Mouse (Mus musculus) kidney, adult 2 months (tissue): Measurements from ENCODE around the gene Ubl7. TPM values are rescaled to one million over a fixed set of nuclear protein-coding genes. Genes with fewer than 3 reads are reported as not detected.

Experiments used
- DNase-seq: peaks from one replicate; pipeline ENCODE4 v3.0.0; 2021
- H3K27ac ChIP-seq: fragments of 200-500 bp; 2 replicates; pipeline ENCODE4 v1.5.1; 2012; ENCODE audit warnings: low read depth, low read length, control low read depth, inconsistent platforms; ENCODE audit not compliant: insufficient read depth
- H3K27me3 ChIP-seq: fragments of 200-500 bp; replicated peaks from 2 replicates; pipeline ENCODE4 v1.6.1; 2012; ENCODE audit warnings: mild to moderate bottlenecking, moderate library complexity, low read length, inconsistent platforms; ENCODE audit not compliant: control insufficient read depth, insufficient read depth
- H3K36me3 ChIP-seq: fragments of 200-500 bp; 2 replicates; pipeline ENCODE4 v1.6.1; 2012; ENCODE audit warnings: mild to moderate bottlenecking, moderate library complexity, low read length, inconsistent platforms; ENCODE audit not compliant: control insufficient read depth, insufficient read depth
- H3K4me1 ChIP-seq: fragments of 200-500 bp; 2 replicates; pipeline ENCODE4 v1.6.1; 2011; ENCODE audit warnings: low read length; ENCODE audit not compliant: control insufficient read depth, insufficient read depth
- H3K4me3 ChIP-seq: fragments of 200-500 bp; 2 replicates; pipeline ENCODE4 v1.5.1; 2011; ENCODE audit warnings: mild to moderate bottlenecking, low read depth, low read length, control low read depth; ENCODE audit not compliant: insufficient read depth
- CTCF ChIP-seq: fragments of 200-500 bp; conservative IDR thresholded peaks from 2 replicates; pipeline ENCODE4 v1.5.1; 2011; ENCODE audit warnings: low read depth, mild to moderate bottlenecking, control low read depth, low read length, moderate library complexity, mixed read lengths; ENCODE audit not compliant: insufficient read depth, insufficient read length
- POLR2A ChIP-seq: fragments of 200-500 bp; IDR thresholded peaks from one replicate; pipeline ENCODE4 v1.6.1; 2011; ENCODE audit warnings: low read depth, low read length, control low read depth
- WGBS: fragments of 180-500 bp; shearing (Covaris S2); methylation state at CpG from one replicate; pipeline ENCODE4 v1.1.7; 2018; 5-methylcytosine and 5-hydroxymethylcytosine counted together
- polyA plus RNA-seq: library from polyadenylated mRNA; depleted of rRNA; stranded (reverse); fragments of >200 nt; gene quantifications from 2 replicates; pipeline ENCODE4 v1.2.3, GENCODE M21; 2012

The Ubl7 gene
- polyA plus RNA-seq, 1 experiment, result 144 TPM

DNA sequence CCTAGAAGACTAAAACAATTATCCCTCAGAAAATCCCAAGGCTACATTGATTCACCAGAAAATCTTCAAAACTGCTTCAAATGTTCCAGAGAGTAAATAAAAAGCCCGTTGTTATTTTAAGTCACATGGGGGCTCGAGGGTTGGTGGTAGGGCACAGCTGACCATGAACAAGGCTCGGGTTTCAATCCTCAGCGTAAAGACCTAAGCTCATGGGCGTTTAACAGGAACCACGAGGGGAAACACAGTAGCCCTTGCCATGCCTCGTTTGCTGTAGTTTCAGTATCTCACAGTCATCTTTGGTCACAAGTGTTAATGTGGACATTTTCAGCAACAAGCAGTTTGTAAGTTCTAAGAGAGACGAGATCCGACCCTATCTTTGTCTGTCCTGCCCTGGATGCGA, 10.3 kb upstream of the Ubl7 start:
- TF ChIP-seq CTCF (no peak), POLR2A (no peak)
- H3K36me3 ChIP-seq, result no peaks in the 10 kb centered on the region
- 33% methylated on average over 10 of the region's 10 CpGs for WGBS
- H3K27me3 ChIP-seq, result no peaks in the 10 kb centered on the region
- H3K4me3 ChIP-seq, result no peak overlapping the region
- no peak overlapping the region for H3K27ac ChIP-seq
- H3K4me1 ChIP-seq, result no peaks in the 10 kb centered on the region
- no peak for DNase-seq

DNA sequence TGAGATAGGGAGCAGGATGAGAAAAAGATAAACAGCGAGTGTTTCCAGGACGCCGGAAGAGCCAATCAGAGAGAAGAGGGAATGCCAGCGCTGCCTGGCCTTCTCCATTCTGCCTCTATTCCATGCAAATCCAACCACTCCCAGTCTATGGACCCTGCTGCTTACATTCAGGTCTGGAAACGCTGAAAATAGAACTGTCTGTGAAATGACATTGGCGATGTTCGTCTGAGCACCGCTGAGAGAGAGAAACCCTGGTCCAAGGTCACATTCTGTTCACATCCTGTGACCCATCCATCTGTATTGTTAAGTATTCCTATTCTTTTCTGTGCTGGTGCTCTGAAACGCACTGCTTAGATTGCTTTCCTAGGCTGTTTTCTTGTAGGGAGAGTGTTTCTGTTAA, 9.6 kb upstream of the Ubl7 start:
- Histone ChIP-seq H3K4me1 (no peaks in the 10 kb centered on the region), H3K27ac (no peak overlapping the region), H3K36me3 (no peaks in the 10 kb centered on the region), H3K27me3 (no peaks in the 10 kb centered on the region), H3K4me3 (no peak overlapping the region)
- DNase-seq, result no peak
- WGBS, result 51% methylated on average over 9 of the region's 9 CpGs
- TF ChIP-seq POLR2A, result no peak
- no peak for TF ChIP-seq CTCF

- no peaks in the 10 kb centered on the region for H3K27me3 ChIP-seq
- no peaks in the 10 kb centered on the region for H3K4me1 ChIP-seq
- H3K4me3 ChIP-seq, result no peak overlapping the region
- no peaks in the 10 kb centered on the region for H3K36me3 ChIP-seq
- TF ChIP-seq CTCF, result no peak
- TF ChIP-seq POLR2A, result no peak
- DNase-seq, result no peak
- 81% methylated on average over 3 of the region's 3 CpGs for WGBS
- no peak overlapping the region for H3K27ac ChIP-seq
Measured at GRCm38 (mm10) chr9:57901601-57902000, 9.2 kb upstream of the Ubl7 start.

DNA sequence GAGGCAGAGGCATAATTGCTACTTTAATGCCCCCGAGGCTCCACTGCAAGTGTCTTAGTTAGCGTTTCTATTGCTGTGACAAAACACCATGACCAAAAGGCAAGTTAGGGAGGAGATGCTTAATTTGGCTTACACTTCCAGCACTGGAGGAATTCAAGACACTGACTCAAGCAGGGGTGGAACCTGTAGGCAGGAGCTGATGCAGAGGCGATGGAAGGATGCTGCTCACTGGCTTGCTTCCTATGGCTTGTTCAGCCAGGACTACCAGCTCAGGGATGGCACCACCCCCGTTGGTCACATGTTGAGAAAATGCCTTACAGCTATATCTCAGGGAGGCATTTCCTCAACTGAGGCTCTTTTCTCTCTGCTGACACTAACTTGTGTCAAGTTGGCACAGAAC, 8.6 kb upstream of the Ubl7 start:
- Histone ChIP-seq H3K4me3 (no peak overlapping the region), H3K36me3 (no peaks in the 10 kb centered on the region), H3K27ac (no peak overlapping the region), H3K4me1 (no peaks in the 10 kb centered on the region), H3K27me3 (no peaks in the 10 kb centered on the region)
- 69% methylated on average over 4 of the region's 4 CpGs for WGBS
- no peak for DNase-seq
- TF ChIP-seq POLR2A, result no peak
- TF ChIP-seq CTCF, result no peak

GRCm38 (mm10) chr9:57903589-57904249, 7.1 kb upstream of the Ubl7 start:
- WGBS, result 78% methylated on average over 8 of the region's 8 CpGs
- no peak overlapping the region for H3K27ac ChIP-seq
- no peaks in the 10 kb centered on the region for H3K27me3 ChIP-seq
- no peak for TF ChIP-seq POLR2A
- TF ChIP-seq CTCF, result no peak
- no peak overlapping the region for H3K4me3 ChIP-seq
- no peaks in the 10 kb centered on the region for H3K4me1 ChIP-seq
- H3K36me3 ChIP-seq, result no peaks in the 10 kb centered on the region
- no peak for DNase-seq

- H3K4me1 ChIP-seq, result no peaks in the 10 kb centered on the region
- H3K27me3 ChIP-seq, result no peaks in the 10 kb centered on the region
- no peak overlapping the region for H3K4me3 ChIP-seq
- TF ChIP-seq POLR2A (no peak), CTCF (no peak)
- H3K27ac ChIP-seq, result no peak overlapping the region
- 89% methylated on average over 5 of the region's 5 CpGs for WGBS
- no peaks in the 10 kb centered on the region for H3K36me3 ChIP-seq
- DNase-seq, result no peak
Measured at GRCm38 (mm10) chr9:57904250-57904644, 6.5 kb upstream of the Ubl7 start.

DNA sequence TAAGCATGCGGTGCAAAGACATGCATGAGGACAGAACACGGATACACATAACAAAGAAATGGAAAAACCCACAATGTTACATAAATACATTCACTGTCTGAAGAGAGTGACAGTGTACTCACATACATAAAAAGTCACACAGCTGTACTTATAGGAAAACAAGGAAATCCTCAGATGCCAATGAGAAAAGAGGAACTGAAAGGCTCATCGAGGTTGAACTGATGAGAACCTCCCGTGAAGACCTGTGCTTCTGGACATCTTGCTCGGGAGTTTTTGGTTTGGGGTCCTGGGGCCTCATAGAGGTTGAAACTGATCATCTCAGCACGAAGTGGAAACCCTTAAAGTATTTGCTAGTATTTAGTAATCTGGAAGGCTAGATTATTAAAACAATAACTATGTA, 3.6 kb upstream of the Ubl7 start:
- TF ChIP-seq POLR2A (no peak), CTCF (no peak)
- 76% methylated on average over 6 of the region's 6 CpGs for WGBS
- no peaks in the 10 kb centered on the region for H3K36me3 ChIP-seq
- H3K27ac ChIP-seq, result no peak overlapping the region
- DNase-seq, result no peak
- no peaks in the 10 kb centered on the region for H3K27me3 ChIP-seq
- H3K4me1 ChIP-seq, result peaks cover 4% of the 10 kb centered on the region; the same call in 1 of the 2 replicates
- H3K4me3 ChIP-seq, result no peak overlapping the region

DNA sequence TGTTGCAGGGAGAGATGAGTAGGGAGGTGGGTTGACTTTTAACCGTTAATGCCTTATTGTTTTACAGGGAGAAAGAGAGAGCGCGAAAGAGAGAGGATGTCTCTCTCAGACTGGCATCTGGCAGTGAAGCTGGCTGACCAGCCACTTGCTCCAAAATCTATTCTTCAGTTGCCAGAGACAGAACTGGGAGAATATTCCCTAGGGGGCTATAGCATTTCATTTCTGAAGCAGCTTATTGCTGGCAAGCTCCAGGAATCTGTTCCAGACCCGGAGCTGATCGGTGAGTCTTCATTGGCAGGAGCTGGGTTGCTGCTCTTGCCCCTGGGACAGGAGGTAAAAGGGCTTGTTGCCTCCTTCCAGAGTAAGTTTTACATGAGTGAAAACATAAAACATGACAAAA, 1.8 kb downstream of the Ubl7 start:
- Histone ChIP-seq H3K36me3 (no peaks in the 10 kb centered on the region; the same call in 1 of the 2 replicates), H3K4me3 (no peak overlapping the region), H3K4me1 (peaks cover 4% of the 10 kb centered on the region; the same call in 1 of the 2 replicates), H3K27ac (no peak overlapping the region), H3K27me3 (no peaks in the 10 kb centered on the region)
- 89% methylated on average over 5 of the region's 5 CpGs for WGBS
- no peak for DNase-seq
- no peak for TF ChIP-seq POLR2A
- TF ChIP-seq CTCF, result no peak
